In genomic region chr17:50416119-50416518, GRCm38 (mm10) we compare ENCODE assay signal across 21 mouse cellular contexts.
DNase-seq lines count a peak whose midpoint lies in the region; ATAC-seq lines count a peak whose summit lies in the region.
"Had no signal": no experiment of that assay in that cellular context is flagged by ENCODE, and none has a peak within 500 bp of the region (broad histone marks: within the 10 kb centered on the region; RNA-seq: fewer than 3 reads in every experiment).

No protein-coding gene starts in this region.

- 0 out of 2 replicates have a peak, but pooled peaks cover 2% of the 10 kb centered on the region for H3K9me3 ChIP-seq in heart, embryonic 11.5 days (replicated peaks; ENCODE audit: control insufficient read depth, low read length)
- H3K9me3 ChIP-seq: hindbrain, embryonic 15.5 days; limb, embryonic 15.5 days had no signal

- no peaks in the 10 kb centered on the region for H3K27me3 ChIP-seq in heart, embryonic 11.5 days (ENCODE audit: control insufficient read depth, insufficient read depth, low read length)
- H3K27me3 ChIP-seq: forebrain, embryonic 13.5 days; hindbrain, embryonic 15.5 days; limb, embryonic 15.5 days; neural tube, embryonic 12.5 days had no signal

- 11% methylated on average over 1 of the region's 1 CpGs for WGBS in macrophage (ENCODE audit: missing documents)
- WGBS in heart, embryonic 11.5 days (ENCODE audit: insufficient replicate concordance) = 53% methylated on average over 1 of the region's 1 CpGs

- DNase-seq in thymus, postnatal 0 days (ENCODE audit: low spot score) = peak; percentile 21
- no peak for DNase-seq in thymus, postnatal 10 days (ENCODE audit: low spot score in 2 of 2)
- peak; percentile 30 for DNase-seq in ZHBTc4 (ENCODE audit: low read depth, low spot score)
- peak; percentile 25 for DNase-seq in thymus, postnatal 4 days
- no peak for DNase-seq in kidney, adult 9 months
- no peak for DNase-seq in right cerebral cortex, postnatal 14 days
- DNase-seq: adrenal gland, adult 2 months; cerebellum, adult 11 months; cerebellum, postnatal 25 days; heart, postnatal 36 days; lung, adult 2 months had no signal

- peak overlapping the region; percentile 87 for H3K27ac ChIP-seq in macrophage
- no peak overlapping the region for H3K27ac ChIP-seq in heart, embryonic 11.5 days (ENCODE audit: low read depth, low read length)
- H3K27ac ChIP-seq: embryonic facial prominence, embryonic 10.5 days; forebrain, embryonic 13.5 days; hindbrain, embryonic 15.5 days; limb, embryonic 15.5 days; neural tube, embryonic 12.5 days had no signal

- H3K79me2 ChIP-seq in macrophage (ENCODE audit: inconsistent target) = no peaks in the 10 kb centered on the region

- H3K4me2 ChIP-seq in heart, embryonic 11.5 days = no peak overlapping the region
- H3K4me2 ChIP-seq: forebrain, embryonic 13.5 days; hindbrain, embryonic 15.5 days; limb, embryonic 15.5 days; midbrain, embryonic 11.5 days; neural tube, embryonic 12.5 days had no signal

- no peak overlapping the region for H3K9ac ChIP-seq in heart, embryonic 11.5 days (ENCODE audit: low read depth, low read length)
- H3K9ac ChIP-seq: forebrain, embryonic 13.5 days; hindbrain, embryonic 15.5 days; limb, embryonic 15.5 days; neural tube, embryonic 12.5 days had no signal

- H3K36me3 ChIP-seq in macrophage (ENCODE audit: inconsistent target) = no peaks in the 10 kb centered on the region
- no peaks in the 10 kb centered on the region for H3K36me3 ChIP-seq in heart, embryonic 11.5 days (ENCODE audit: control insufficient read depth, insufficient read depth, low read length)
- H3K36me3 ChIP-seq: embryonic facial prominence, embryonic 10.5 days; G1E; hindbrain, embryonic 15.5 days; limb, embryonic 15.5 days; neural tube, embryonic 12.5 days had no signal

- no peak for ATAC-seq in heart, embryonic 11.5 days (replicated peaks; ENCODE audit: insufficient number of reproducible peaks, low FRiP score, low TSS enrichment)
- ATAC-seq: forebrain, embryonic 13.5 days; intestine, postnatal 0 days had no signal

- no peak overlapping the region for H3K4me3 ChIP-seq in macrophage (ENCODE audit: inconsistent target)
- H3K4me3 ChIP-seq in heart, embryonic 11.5 days (ENCODE audit: low read depth, low read length) = no peak overlapping the region
- H3K4me3 ChIP-seq: embryonic facial prominence, embryonic 10.5 days; forebrain, embryonic 13.5 days; hindbrain, embryonic 15.5 days; limb, embryonic 15.5 days; neural tube, embryonic 12.5 days had no signal

- no peaks in the 10 kb centered on the region for H3K4me1 ChIP-seq in heart, embryonic 11.5 days (ENCODE audit: control insufficient read depth, insufficient read depth, low read length)
- H3K4me1 ChIP-seq: embryonic facial prominence, embryonic 10.5 days; forebrain, embryonic 13.5 days; hindbrain, embryonic 15.5 days; limb, embryonic 15.5 days; neural tube, embryonic 12.5 days had no signal

Comparison
In these comparisons a context has a peak if more than half of its experiments do, and no peak if none do; other contexts are left out.
1. DNase-seq: peak in thymus, postnatal 0 days (single experiment), ZHBTc4 (single experiment) and thymus, postnatal 4 days (single experiment); none in thymus, postnatal 10 days (0 of 2), kidney, adult 9 months (single experiment) and right cerebral cortex, postnatal 14 days (single experiment).